Mouse (Mus musculus) macrophage (primary cell): ENCODE data around the gene Enox1. TPM values are rescaled to one million over a fixed set of nuclear protein-coding genes. Genes with fewer than 3 reads are reported as not detected.

ENCODE experiments used
- H3K27ac ChIP-seq: fragments of 350-480 bp; formaldehyde crosslinking; 2 replicates; pipeline ENCODE4 v1.9.0; 2021
- H3K36me3 ChIP-seq: fragments of 350-480 bp; formaldehyde crosslinking; 2 replicates; pipeline ENCODE4 v1.9.0; 2021; ENCODE audit errors: inconsistent target
- H3K4me3 ChIP-seq: fragments of 350-480 bp; formaldehyde crosslinking; 2 replicates; pipeline ENCODE4 v1.9.0; 2021; ENCODE audit errors: inconsistent target
- H3K79me2 ChIP-seq: fragments of 350-480 bp; formaldehyde crosslinking; 2 replicates; pipeline ENCODE4 v1.9.0; 2021; ENCODE audit errors: inconsistent target
- WGBS: methylation state at CpG from one replicate; pipeline ENCODE4 v1.1.7; 2026; ENCODE audit warnings: inconsistent platforms; ENCODE audit not compliant: missing documents; 5-methylcytosine and 5-hydroxymethylcytosine counted together
- polyA plus RNA-seq: library from polyadenylated mRNA; stranded (reverse); fragments of 250-400 nt; gene quantifications from 3 replicates; pipeline ENCODE4 v1.2.4, GENCODE M21; 2018; ENCODE audit warnings: inconsistent platforms

The Enox1 gene
- polyA plus RNA-seq, 1 experiment from 2014 or later = not detected

DNA sequence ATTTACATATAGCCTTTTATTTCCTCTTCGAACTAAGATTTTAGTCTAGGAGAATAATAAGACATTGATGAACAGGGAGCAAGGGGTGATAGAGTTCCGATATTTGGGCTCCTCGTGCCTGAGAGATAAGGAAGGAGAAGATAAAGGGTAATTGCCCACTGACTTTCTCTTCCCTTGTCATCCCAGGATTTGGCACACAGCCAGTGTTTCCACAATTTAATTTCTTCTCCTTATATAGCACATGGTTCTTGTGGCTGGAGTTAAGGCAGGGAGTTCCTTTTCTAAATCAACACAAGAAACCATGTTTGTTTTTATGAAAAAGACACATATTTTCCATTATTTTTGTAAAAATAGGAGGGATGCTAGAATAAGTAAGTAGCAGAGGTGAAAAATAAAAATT is 299.5 kb downstream of the Enox1 start:
- H3K4me3 ChIP-seq = no peak overlapping the region

DNA sequence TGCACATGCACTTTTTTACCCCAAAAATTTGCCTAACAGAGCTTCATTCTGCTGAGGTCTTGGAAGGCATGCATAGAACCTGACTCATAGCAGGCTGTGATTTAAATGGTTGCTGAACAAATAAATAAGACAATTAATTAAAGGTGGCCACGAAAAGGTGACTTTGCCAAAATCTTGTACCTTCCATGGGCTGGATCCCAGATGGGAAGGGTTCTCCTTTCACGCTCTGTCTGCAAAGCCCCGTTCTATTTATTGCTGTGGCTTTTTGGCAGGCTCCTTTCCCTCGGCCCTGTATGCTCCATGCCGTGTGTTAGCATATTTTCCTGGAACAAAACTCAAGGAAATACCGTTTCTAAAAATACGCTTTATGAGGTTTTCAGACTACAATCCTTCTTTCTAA is 300.3 kb downstream of the Enox1 start:
- H3K27ac ChIP-seq = no peak overlapping the region
- H3K79me2 ChIP-seq = no peaks in the 10 kb centered on the region
- H3K36me3 ChIP-seq = no peaks in the 10 kb centered on the region
- 86% methylated on average over 7 of the region's 7 CpGs for WGBS
- H3K4me3 ChIP-seq = no peak overlapping the region

More for the DNA sequence above, 299.5 kb downstream of the Enox1 start:
- 100% methylated on average over 3 of the region's 3 CpGs for WGBS
- Histone ChIP-seq H3K36me3 (no peaks in the 10 kb centered on the region), H3K27ac (no peak overlapping the region), H3K79me2 (no peaks in the 10 kb centered on the region)

DNA sequence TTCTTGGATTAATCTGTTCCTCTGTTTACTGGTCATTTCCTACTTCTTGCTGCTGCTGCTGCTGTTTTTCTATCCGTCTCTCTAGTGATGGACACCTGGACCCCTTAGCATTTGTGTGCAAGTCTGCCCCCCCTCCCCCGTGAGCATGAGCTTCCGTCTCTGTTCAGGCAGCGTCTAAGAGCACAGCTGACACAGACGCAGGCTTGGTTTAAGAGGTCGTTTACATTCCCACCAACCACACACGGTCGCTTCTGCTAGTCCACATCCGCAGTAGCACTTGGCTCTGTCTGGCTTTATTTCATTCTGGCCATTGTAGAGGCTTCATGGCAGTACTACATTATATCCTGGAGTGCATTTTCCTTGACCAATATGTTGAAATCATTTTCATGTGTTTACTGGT is 301.7 kb downstream of the Enox1 start:
- 10% methylated on average over 9 of the region's 9 CpGs for WGBS
- Histone ChIP-seq H3K36me3 (no peaks in the 10 kb centered on the region), H3K79me2 (no peaks in the 10 kb centered on the region), H3K27ac (no peak overlapping the region), H3K4me3 (no peak overlapping the region)

DNA sequence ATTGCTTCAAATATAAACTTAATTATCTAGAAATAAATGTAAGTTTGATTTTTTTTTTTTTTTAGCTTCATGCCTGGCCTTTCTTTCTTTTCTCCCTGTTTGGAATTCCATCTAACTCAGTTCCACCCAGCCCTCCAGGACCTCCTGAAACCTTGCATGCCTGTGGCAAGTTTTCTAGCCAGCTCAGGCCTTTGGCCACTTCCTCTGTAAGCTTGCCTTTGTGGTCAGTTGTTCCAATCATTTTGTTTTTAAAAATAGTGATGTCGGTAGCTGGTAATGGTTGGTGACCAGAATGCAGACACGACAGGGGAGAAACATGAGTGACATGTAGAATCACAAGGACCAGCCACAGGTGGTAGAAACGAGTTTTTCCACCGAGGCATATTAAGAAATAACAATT is 307.4 kb downstream of the Enox1 start:
- Histone ChIP-seq H3K36me3 (no peaks in the 10 kb centered on the region), H3K27ac (no peak overlapping the region), H3K79me2 (no peaks in the 10 kb centered on the region), H3K4me3 (no peak overlapping the region)
- 69% methylated on average over 4 of the region's 4 CpGs for WGBS

DNA sequence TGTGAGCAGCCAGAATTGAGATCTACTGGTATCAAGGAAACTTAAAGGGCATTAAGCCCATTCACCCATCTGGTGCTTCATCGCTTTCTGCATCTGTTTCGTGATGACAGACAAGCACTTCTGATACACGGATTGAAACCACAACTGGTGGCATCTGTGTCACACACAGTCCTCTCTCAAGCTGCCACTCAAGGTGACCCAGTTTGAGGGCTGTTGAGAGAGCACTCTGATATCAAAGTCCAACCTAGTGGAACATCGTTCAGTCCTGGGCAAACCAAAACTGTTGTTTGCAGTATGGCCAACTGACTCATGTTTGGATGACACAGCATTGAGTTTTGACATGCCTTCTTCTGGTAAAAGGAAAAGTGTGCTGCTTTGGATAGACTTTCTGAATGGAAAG is 308.2 kb downstream of the Enox1 start:
- Histone ChIP-seq H3K36me3 (no peaks in the 10 kb centered on the region), H3K79me2 (no peaks in the 10 kb centered on the region), H3K27ac (no peak overlapping the region), H3K4me3 (no peak overlapping the region)
- 84% methylated on average over 4 of the region's 4 CpGs for WGBS

DNA sequence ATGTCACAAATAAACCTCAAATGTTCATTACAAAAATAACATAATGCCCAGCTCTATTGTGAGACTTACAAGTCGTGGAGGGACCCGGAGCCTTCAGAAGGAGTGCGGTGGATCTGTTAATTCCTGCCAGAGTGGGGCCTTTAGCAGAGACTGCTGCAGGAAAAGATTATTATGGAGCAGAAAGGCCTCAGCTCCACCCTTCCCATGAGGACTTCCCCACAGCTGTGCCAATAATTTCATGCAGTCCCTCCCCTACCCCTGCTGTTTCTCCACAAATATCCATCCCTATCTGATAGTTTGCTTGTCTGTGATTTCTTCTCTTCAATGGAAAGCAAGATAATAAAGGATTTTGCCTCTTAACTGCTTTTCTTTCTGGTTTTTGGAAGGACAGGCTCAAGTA is 314.0 kb downstream of the Enox1 start:
- WGBS = 96% methylated on average over 3 of the region's 3 CpGs
- no peak overlapping the region for H3K27ac ChIP-seq
- no peaks in the 10 kb centered on the region for H3K36me3 ChIP-seq
- no peak overlapping the region for H3K4me3 ChIP-seq
- no peaks in the 10 kb centered on the region for H3K79me2 ChIP-seq

DNA sequence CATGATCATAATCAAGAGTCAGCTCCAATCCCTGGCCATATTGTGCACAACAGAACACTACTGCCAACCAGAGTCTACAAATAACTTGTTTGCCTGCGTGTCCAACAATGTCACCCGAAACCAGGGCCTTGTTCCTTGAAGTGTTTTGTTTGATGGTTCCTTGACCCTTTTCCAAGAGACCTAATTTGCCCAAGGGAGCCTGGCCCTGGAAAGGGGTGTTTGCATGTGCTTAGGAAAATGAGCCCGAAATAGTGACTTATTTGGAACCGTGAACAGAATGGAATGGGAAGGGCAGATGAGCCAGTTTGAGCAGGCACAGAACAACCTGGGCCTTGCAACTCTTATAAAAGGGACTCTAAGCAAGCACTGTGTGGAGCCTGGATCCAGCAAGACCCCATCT is 316.9 kb downstream of the Enox1 start:
- no peaks in the 10 kb centered on the region for H3K36me3 ChIP-seq

DNA sequence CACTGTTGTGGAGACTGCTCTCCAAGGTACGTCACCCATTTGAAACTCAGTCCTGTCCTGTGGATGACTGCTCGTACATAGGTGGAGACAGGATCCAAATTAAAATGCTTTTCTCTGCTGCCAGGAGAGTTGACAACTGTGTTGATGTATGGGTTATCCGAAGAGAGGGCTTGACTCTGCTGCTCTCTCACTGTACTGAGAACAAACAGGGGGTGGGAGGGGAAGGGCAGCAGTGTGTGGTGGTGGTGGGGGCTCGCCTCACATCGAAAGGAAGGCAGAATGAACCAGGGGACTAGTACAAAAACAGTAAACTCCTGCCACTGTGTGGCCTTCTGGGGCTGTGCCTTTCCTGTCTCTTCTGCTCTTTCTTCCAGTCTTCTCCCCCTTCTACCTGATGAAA is 317.5 kb downstream of the Enox1 start:
- Histone ChIP-seq H3K79me2 (no peaks in the 10 kb centered on the region), H3K27ac (no peak overlapping the region), H3K4me3 (no peak overlapping the region), H3K36me3 (no peaks in the 10 kb centered on the region)
- WGBS = 77% methylated on average over 5 of the region's 5 CpGs

More for the DNA sequence above, 316.9 kb downstream of the Enox1 start:
- Histone ChIP-seq H3K4me3 (no peak overlapping the region), H3K27ac (no peak overlapping the region), H3K79me2 (no peaks in the 10 kb centered on the region)
- 90% methylated on average over 4 of the region's 4 CpGs for WGBS

DNA sequence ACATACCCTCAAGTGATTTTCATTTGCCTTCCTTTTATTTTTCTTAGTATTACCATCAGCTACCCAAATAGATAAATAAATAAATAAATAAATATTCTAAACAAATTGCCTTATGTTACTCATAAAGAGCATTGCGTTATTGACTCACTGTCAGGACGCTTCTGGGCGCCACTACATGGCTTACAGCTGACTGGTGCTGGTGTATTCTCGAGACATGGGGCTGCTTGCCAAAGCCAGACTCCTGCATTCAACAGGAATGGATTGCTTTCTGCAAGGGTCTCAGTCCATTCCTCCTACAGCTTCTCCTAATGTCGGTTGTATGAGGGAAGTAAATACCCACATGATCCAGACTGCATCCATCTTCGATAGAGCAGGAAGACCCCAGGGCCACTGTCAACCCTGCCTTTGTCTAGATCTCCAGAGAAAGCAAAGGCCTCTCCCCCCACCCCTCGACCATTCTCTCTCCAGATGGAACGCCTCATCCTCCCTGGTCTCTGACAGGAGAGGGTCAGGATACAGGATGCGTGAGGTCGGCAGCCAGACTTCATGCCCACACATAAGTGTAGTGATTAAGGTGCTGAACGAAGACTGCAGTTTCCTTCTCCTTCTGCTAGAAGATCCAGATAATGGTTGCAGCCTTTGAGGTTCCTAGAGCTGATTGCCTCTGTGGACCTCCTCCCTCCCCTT is 318.7 kb downstream of the Enox1 start:
- H3K79me2 ChIP-seq = no peaks in the 10 kb centered on the region
- H3K27ac ChIP-seq = no peak overlapping the region
- 87% methylated on average over 11 of the region's 11 CpGs for WGBS
- no peaks in the 10 kb centered on the region for H3K36me3 ChIP-seq
- no peak overlapping the region for H3K4me3 ChIP-seq

DNA sequence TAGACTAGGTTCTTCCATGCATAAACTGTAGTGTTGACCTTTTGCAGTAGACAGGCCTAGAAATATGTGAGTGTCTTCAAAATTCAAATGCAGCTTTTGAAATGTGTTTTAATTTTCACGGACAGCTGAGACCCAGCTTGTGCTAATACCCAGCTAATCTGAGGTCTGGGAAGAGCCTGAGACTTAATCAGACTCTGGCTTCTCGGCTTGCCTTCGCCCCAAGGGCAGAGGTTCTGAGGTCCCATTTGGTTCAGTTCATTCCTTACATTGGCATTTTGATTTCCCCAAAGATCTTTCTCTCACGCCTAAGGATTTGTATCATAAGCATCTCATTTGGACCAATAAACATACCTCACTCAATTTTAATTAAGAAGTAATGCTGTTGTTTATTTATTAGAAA is 321.1 kb downstream of the Enox1 start:
- Histone ChIP-seq H3K4me3 (no peak overlapping the region), H3K27ac (no peak overlapping the region), H3K79me2 (no peaks in the 10 kb centered on the region), H3K36me3 (no peaks in the 10 kb centered on the region)
- 86% methylated on average over 4 of the region's 4 CpGs for WGBS

DNA sequence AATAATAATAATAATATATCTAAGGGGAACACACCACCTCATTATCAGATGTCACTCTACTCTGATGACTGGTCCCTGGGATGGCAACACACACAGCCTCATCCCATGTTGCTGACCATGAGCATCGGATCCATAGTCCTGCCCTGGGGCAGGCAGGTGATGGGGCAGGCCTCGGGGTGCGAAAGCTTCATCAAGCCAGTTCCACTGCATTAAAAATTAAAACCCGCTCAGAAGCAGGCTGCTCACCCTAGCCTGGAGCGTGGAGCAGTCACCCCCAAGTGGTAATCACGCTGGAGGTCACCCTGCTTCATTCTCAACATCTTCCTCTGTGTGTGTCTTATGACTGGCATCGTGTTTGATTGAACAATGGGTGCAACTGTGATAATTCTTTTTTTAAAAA is 321.6 kb downstream of the Enox1 start:
- 94% methylated on average over 7 of the region's 7 CpGs for WGBS
- Histone ChIP-seq H3K79me2 (no peaks in the 10 kb centered on the region), H3K36me3 (no peaks in the 10 kb centered on the region), H3K4me3 (no peak overlapping the region), H3K27ac (no peak overlapping the region)

DNA sequence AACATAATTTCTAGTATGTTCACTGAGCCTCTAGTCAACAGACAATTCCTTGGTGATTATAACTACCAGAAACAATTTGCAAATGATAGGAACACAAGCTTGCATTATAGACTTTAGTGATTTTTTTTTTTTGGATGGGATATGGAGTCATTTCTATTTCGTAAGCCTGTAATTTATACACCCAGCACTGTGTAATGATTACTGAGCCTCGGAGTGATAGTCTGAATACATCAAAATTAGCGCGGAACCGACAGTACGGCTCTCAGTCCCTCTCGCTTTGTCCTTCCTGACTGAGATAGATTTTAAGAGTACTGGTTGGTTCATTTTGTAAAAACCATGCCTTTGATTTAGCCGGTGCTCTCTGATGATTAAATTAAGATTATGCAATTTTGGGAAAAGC is 322.1 kb downstream of the Enox1 start:
- no peak overlapping the region for H3K27ac ChIP-seq
- H3K36me3 ChIP-seq = no peaks in the 10 kb centered on the region
- H3K4me3 ChIP-seq = no peak overlapping the region
- no peaks in the 10 kb centered on the region for H3K79me2 ChIP-seq
- WGBS = 91% methylated on average over 8 of the region's 8 CpGs

DNA sequence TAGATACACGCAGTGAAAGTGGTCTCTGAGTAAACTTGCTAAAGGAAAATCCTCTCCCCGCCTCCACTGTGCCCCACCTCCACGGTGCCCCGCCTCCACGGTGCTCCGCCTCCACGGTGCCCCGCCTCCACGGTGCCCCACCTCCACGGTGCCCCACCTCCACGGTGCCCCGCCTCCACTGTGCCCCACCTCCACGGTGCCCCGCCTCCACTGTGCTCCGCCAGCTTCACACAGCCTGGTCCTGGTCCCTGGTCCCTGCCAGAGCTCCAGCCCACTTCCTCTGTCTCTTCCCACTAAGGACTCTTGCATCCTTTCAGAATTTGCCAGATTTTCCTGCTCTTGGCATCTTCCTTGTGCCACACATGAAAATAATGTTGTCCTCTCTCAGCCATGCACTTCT is 326.5 kb downstream of the Enox1 start:
- H3K4me3 ChIP-seq = no peak overlapping the region
- no peak overlapping the region for H3K27ac ChIP-seq
- H3K79me2 ChIP-seq = no peaks in the 10 kb centered on the region
- WGBS = 56% methylated on average over 14 of the region's 15 CpGs
- H3K36me3 ChIP-seq = no peaks in the 10 kb centered on the region

DNA sequence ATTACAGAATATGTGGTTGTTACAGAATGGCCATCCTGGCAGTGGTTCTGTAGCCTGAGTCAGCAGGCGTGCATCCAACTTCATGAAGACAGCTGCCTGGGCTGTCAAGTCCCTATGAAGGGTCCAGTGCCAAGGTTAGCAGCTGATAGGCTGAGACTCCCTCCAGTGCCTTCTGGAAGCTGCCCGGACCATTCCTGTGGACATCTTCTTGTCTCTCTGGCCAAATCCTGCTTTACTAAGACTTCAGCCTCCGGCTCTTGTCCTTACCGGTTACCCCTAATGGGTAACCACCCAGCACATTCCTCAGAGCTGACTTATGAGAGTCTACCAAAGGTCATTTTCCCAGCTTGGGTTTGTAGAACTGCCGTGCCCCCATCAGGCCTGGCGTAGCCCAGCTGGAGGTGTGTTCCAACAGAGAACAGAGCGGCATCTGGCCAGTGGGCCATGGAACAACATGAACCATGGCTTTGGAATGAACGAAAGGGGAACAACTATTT is 328.4 kb downstream of the Enox1 start:
- H3K79me2 ChIP-seq = no peaks in the 10 kb centered on the region
- WGBS = 95% methylated on average over 8 of the region's 8 CpGs
- H3K4me3 ChIP-seq = no peak overlapping the region
- H3K36me3 ChIP-seq = no peaks in the 10 kb centered on the region
- H3K27ac ChIP-seq = no peak overlapping the region

DNA sequence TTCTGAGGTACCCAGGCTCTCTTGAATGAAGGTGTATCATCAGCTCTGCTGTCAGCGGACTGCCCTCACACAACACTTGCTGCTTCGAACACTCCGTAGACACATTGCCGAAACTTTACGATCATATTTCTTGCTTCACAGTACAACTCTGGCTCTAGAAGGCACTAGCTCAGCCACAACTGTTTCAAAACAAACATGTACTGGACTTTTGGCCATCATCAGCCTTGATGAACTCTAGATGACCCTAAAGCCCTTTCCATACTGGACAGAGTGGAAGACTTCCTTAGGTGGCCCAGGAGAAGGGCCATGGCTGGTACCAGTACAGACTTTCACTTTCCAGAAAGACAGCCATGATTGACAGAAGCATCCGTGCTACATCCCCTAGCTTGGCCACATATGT is 334.1 kb downstream of the Enox1 start:
- Histone ChIP-seq H3K4me3 (no peak overlapping the region), H3K79me2 (no peaks in the 10 kb centered on the region), H3K36me3 (no peaks in the 10 kb centered on the region), H3K27ac (no peak overlapping the region)
- whole genome bisulfite sequencing = 90% methylated on average over 6 of the region's 6 CpGs

DNA sequence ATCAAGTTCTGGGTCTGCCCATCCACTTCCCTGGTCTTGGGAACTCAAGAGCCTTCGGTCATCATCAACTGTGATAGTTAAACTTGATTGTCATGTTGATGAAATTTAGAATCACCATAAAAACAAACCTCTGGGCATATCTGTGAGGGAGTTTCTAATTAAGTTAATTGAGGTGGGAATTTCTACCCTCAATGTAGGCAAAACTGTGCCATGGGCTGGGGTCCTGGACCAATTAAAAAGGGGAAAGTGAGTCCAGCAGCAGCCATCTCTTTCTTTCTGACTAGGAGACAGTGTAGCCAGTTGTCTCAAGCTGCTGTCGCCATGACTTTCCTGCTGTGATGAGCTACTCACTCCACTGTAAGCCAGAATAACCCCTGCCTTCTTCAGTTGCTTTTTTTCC is 335.2 kb downstream of the Enox1 start:
- no peaks in the 10 kb centered on the region for H3K36me3 ChIP-seq
- WGBS = 71% methylated on average over 2 of the region's 2 CpGs
- no peak overlapping the region for H3K27ac ChIP-seq
- no peak overlapping the region for H3K4me3 ChIP-seq
- H3K79me2 ChIP-seq = no peaks in the 10 kb centered on the region
